In the genomic region with DNA sequence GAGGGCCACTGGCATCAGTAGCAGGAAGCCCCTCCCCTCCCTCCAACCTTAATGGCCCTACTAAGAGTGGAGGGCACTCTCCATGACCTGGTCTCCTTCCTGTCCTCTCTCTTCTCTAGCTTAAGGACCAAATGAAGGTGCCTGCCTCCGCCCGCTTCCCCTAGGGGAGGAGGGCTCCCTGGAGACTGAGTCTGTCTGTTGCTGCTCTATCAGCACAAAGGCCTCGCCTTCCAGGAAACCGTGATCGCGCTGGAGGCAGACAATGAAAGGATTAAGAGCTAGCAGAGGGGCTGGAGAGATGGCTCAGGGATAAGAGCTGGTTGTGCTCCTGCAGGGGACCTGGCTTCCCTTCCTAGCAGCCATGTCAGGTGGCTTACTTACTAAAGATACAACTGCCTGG, we compare ENCODE assay signal across 1 mouse cellular context.
TF ChIP-seq lines count a peak whose summit lies in the region.

No protein-coding gene starts in this region.

TF ChIP-seq in MEL, 35 proteins besides CTCF, POLR2A, EP300 and RAD21:
- TF ChIP-seq MXI1 (IDR thresholded peaks at IDR 0.05; ENCODE audit: low read depth, low read length), result no peak
- TF ChIP-seq POLR2AphosphoS2 (IDR thresholded peaks at IDR 0.05; ENCODE audit: low read length), result no peak
- TF ChIP-seq MAFK (IDR thresholded peaks at IDR 0.05; ENCODE audit: borderline replicate concordance, low read depth, low read length), result no peak
- TF ChIP-seq TCF12 (IDR thresholded peaks at IDR 0.05; ENCODE audit: low read depth, low read length), result no peak
- TF ChIP-seq ETS1 (IDR thresholded peaks at IDR 0.05; ENCODE audit: low read depth, low read length), result no peak
- no peak for TF ChIP-seq MYB (IDR thresholded peaks at IDR 0.05; ENCODE audit: low read depth, low read length)
- no peak for TF ChIP-seq GABPA (IDR thresholded peaks at IDR 0.05; ENCODE audit: low read depth, low read length)
- TF ChIP-seq JUND (IDR thresholded peaks at IDR 0.05; ENCODE audit: low read depth, low read length), result no peak
- no peak for TF ChIP-seq MEF2A (IDR thresholded peaks at IDR 0.05; ENCODE audit: extremely low read depth, insufficient replicate concordance, low read depth, low read length, poor library complexity, severe bottlenecking)
- TF ChIP-seq RCOR1 (IDR thresholded peaks at IDR 0.05; ENCODE audit: low read depth, low read length), result no peak
- no peak for TF ChIP-seq USF1 (IDR thresholded peaks at IDR 0.05; ENCODE audit: low read depth, low read length)
- TF ChIP-seq UBTF (IDR thresholded peaks at IDR 0.05; ENCODE audit: borderline replicate concordance, insufficient read depth, low read depth, low read length), result no peak
- no peak for TF ChIP-seq HCFC1 (IDR thresholded peaks at IDR 0.05; ENCODE audit: low read depth, low read length)
- no peak for TF ChIP-seq SIN3A (IDR thresholded peaks at IDR 0.05; ENCODE audit: low read length)
- no peak for TF ChIP-seq TAL1 (IDR thresholded peaks at IDR 0.05; ENCODE audit: low read length)
